Mouse (Mus musculus): ENCODE data around the gene Cdc40. TPM values are rescaled to one million over a fixed set of nuclear protein-coding genes. Genes with fewer than 3 reads are reported as not detected.

Cdc40 gene
- polyA plus RNA-seq, 1 experiment = 12.5 TPM

GRCm38 (mm10) chr10:40790406-40790805 is 92.7 kb downstream of the Cdc40 start:
- DNase-seq = no peak
- WGBS = 83% methylated on average over 3 of the region's 3 CpGs
- TF ChIP-seq POLR2A (IDR thresholded peaks at IDR 0.05; ENCODE audit: low read depth, low read length) = no peak
- TF ChIP-seq CTCF (conservative IDR thresholded peaks at IDR 0.05; ENCODE audit: insufficient read depth, insufficient read length, low read depth, low read length) = no peak
- no peaks in the 10 kb centered on the region for H3K36me3 ChIP-seq (ENCODE audit: control insufficient read depth, insufficient read depth, low read length)
- no peaks in the 10 kb centered on the region for H3K4me1 ChIP-seq (ENCODE audit: control insufficient read depth, insufficient read depth, low read length)
- no peaks in the 10 kb centered on the region for H3K27me3 ChIP-seq (replicated peaks; ENCODE audit: control insufficient read depth, insufficient read depth, low read length)
- H3K4me3 ChIP-seq (ENCODE audit: insufficient read depth, low read depth, low read length) = no peak overlapping the region
- no peak overlapping the region for H3K27ac ChIP-seq (ENCODE audit: insufficient read depth, low read depth, low read length)

Other genes with a start within 250 kb of the Cdc40 start
- gene Mettl24, start 200.0 kb downstream of the Cdc40 start, polyA plus RNA-seq (2012; rRNA removed) = 1.6 and 2.1 TPM in 2 replicates
- gene Wasf1, start 164 bp upstream of the Cdc40 start, polyA plus RNA-seq (2012; rRNA removed) = 1.3 and 1.4 TPM in 2 replicates
- not detected in 2 replicates for gene Gpr6, start 189.0 kb upstream of the Cdc40 start, polyA plus RNA-seq (2012; rRNA removed)

All from kidney, adult 2 months (tissue).